8 mouse cellular contexts compared by ENCODE assay signal in genomic region chr1:131290648-131291047, GRCm38 (mm10). TPM values are rescaled to one million over a fixed set of nuclear protein-coding genes. Genes with fewer than 3 reads are reported as not detected.
DNase-seq lines count a peak whose midpoint lies in the region; ATAC-seq and TF ChIP-seq lines count a peak whose summit lies in the region.

No protein-coding gene starts in this region.

- WGBS in forebrain, embryonic 10.5 days = 52% methylated on average over 2 of the region's 2 CpGs
- 32% methylated on average over 2 of the region's 2 CpGs for WGBS in intestine, postnatal 0 days
- WGBS in limb, embryonic 12.5 days = 46% methylated on average over 2 of the region's 2 CpGs
- 44% methylated on average over 2 of the region's 2 CpGs for WGBS in neural tube, embryonic 11.5 days

- no peaks in the 10 kb centered on the region for H3K27me3 ChIP-seq in forebrain, embryonic 10.5 days (ENCODE audit: poor library complexity, severe bottlenecking)
- H3K27me3 ChIP-seq in intestine, postnatal 0 days (replicated peaks; ENCODE audit: control insufficient read depth, insufficient read depth, low read length) = no peaks in the 10 kb centered on the region
- H3K27me3 ChIP-seq in limb, embryonic 12.5 days = no peaks in the 10 kb centered on the region
- no peaks in the 10 kb centered on the region for H3K27me3 ChIP-seq in neural tube, embryonic 11.5 days (ENCODE audit: control insufficient read depth, insufficient read depth, low read length)

- H3K9ac ChIP-seq in intestine, postnatal 0 days (ENCODE audit: low read depth, low read length) = no peak overlapping the region
- H3K9ac ChIP-seq in limb, embryonic 12.5 days (replicated peaks) = no peak overlapping the region
- H3K9ac ChIP-seq in neural tube, embryonic 11.5 days (ENCODE audit: low read length) = no peak overlapping the region

- H3K4me2 ChIP-seq in intestine, postnatal 0 days (replicated peaks; ENCODE audit: low read depth) = no peak overlapping the region
- no peak overlapping the region for H3K4me2 ChIP-seq in limb, embryonic 12.5 days
- H3K4me2 ChIP-seq in neural tube, embryonic 11.5 days (ENCODE audit: low read depth) = no peak overlapping the region

- H3K27ac ChIP-seq in forebrain, embryonic 10.5 days = no peak overlapping the region
- no peak overlapping the region for H3K27ac ChIP-seq in intestine, postnatal 0 days (ENCODE audit: low read depth, low read length)
- no peak overlapping the region for H3K27ac ChIP-seq in limb, embryonic 12.5 days
- H3K27ac ChIP-seq in neural tube, embryonic 11.5 days (ENCODE audit: low read depth, low read length) = no peak overlapping the region

- ATAC-seq in intestine, postnatal 0 days = no peak
- ATAC-seq in limb, embryonic 12.5 days (ENCODE audit: insufficient number of reproducible peaks, insufficient read depth, low FRiP score, low TSS enrichment, low read depth) = peak; percentile 15; the same call in 1 of the 2 replicates
- ATAC-seq in neural tube, embryonic 11.5 days (ENCODE audit: insufficient read depth, low FRiP score, low TSS enrichment) = no peak

- TF ChIP-seq CTCF in intestine, postnatal 0 days (IDR thresholded peaks at IDR 0.05; ENCODE audit: low read depth) = peak; percentile 87

- no peak overlapping the region for H3K4me3 ChIP-seq in forebrain, embryonic 10.5 days
- H3K4me3 ChIP-seq in intestine, postnatal 0 days (ENCODE audit: low read depth, low read length) = no peak overlapping the region
- no peak overlapping the region for H3K4me3 ChIP-seq in limb, embryonic 12.5 days (replicated peaks)
- no peak overlapping the region for H3K4me3 ChIP-seq in neural tube, embryonic 11.5 days (ENCODE audit: low read depth, low read length)

- H3K9me3 ChIP-seq in forebrain, embryonic 10.5 days = no peaks in the 10 kb centered on the region
- H3K9me3 ChIP-seq in intestine, postnatal 0 days (ENCODE audit: control insufficient read depth) = no peaks in the 10 kb centered on the region
- no peaks in the 10 kb centered on the region for H3K9me3 ChIP-seq in limb, embryonic 12.5 days
- H3K9me3 ChIP-seq in neural tube, embryonic 11.5 days (ENCODE audit: control insufficient read depth, low read length) = no peaks in the 10 kb centered on the region

- peak; percentile 54 for DNase-seq in ovary, postnatal 36 days (ENCODE audit: low spot score)
- DNase-seq in ovary, adult 18-20 months (ENCODE audit: low spot score) = no peak
- DNase-seq in brain, adult 2 months (ENCODE audit: low read depth, low spot score) = peak; percentile 91
- peak; percentile 56 for DNase-seq in forebrain, embryonic 10.5 days (ENCODE audit: extremely low spot score, low spot score)
- peak; percentile 68 for DNase-seq in neural tube, embryonic 11.5 days (ENCODE audit: low spot score)
- peak; percentile 66 to 74 for DNase-seq in thymus, postnatal 36 days

- H3K36me3 ChIP-seq in forebrain, embryonic 10.5 days (replicated peaks) = peaks cover 77% of the 10 kb centered on the region
- peaks cover 12% of the 10 kb centered on the region; the same call in 1 of the 2 replicates for H3K36me3 ChIP-seq in intestine, postnatal 0 days (ENCODE audit: control insufficient read depth, insufficient read depth)
- H3K36me3 ChIP-seq in limb, embryonic 12.5 days = peaks cover 72% of the 10 kb centered on the region
- no peaks in the 10 kb centered on the region; the same call in 1 of the 2 replicates for H3K36me3 ChIP-seq in neural tube, embryonic 11.5 days (ENCODE audit: control insufficient read depth, insufficient read depth, low read length)

- no peaks in the 10 kb centered on the region for H3K4me1 ChIP-seq in forebrain, embryonic 10.5 days
- H3K4me1 ChIP-seq in intestine, postnatal 0 days (replicated peaks; ENCODE audit: control insufficient read depth, insufficient read depth, low read length) = no peaks in the 10 kb centered on the region
- H3K4me1 ChIP-seq in limb, embryonic 12.5 days (replicated peaks) = no peaks in the 10 kb centered on the region
- H3K4me1 ChIP-seq in neural tube, embryonic 11.5 days (ENCODE audit: control insufficient read depth, insufficient read depth, low read length) = no peaks in the 10 kb centered on the region

RNA-seq across cellular contexts. Expression of gene Ikbke, which starts 11.2 kb away (rescaled TPM):
- 0.37 and 0.47 TPM in 2 replicates for polyA plus RNA-seq in forebrain, embryonic 10.5 days (2016; fragmentation: Nextera tagmentation; extraction: Ambion mirVana)
- 8.3 and 10.3 TPM in 2 replicates for polyA plus RNA-seq in intestine, postnatal 0 days (2015; fragmentation: Nextera tagmentation; extraction: Ambion mirVana)
- 2.3 and 2.8 TPM in 2 replicates for polyA plus RNA-seq in limb, embryonic 12.5 days (2016; fragmentation: Nextera tagmentation; extraction: Ambion mirVana)
- polyA plus RNA-seq in neural tube, embryonic 11.5 days (2014; fragmentation: Nextera tagmentation; extraction: Ambion mirVana) = 0.81 and 0.93 TPM in 2 replicates

RNA-seq across cellular contexts. Expression of gene Rassf5, which starts 45.6 kb away (rescaled TPM):
- 0.69 and 0.95 TPM in 2 replicates for polyA plus RNA-seq in forebrain, embryonic 10.5 days (2016; fragmentation: Nextera tagmentation; extraction: Ambion mirVana)
- polyA plus RNA-seq in intestine, postnatal 0 days (2015; fragmentation: Nextera tagmentation; extraction: Ambion mirVana) = 5.8 and 6.4 TPM in 2 replicates
- 1.3 and 1.5 TPM in 2 replicates for polyA plus RNA-seq in limb, embryonic 12.5 days (2016; fragmentation: Nextera tagmentation; extraction: Ambion mirVana)
- polyA plus RNA-seq in neural tube, embryonic 11.5 days (2014; fragmentation: Nextera tagmentation; extraction: Ambion mirVana) = 1.2 and 1.4 TPM in 2 replicates
